ENCODE assay signal across 8 mouse cellular contexts in the genomic region with DNA sequence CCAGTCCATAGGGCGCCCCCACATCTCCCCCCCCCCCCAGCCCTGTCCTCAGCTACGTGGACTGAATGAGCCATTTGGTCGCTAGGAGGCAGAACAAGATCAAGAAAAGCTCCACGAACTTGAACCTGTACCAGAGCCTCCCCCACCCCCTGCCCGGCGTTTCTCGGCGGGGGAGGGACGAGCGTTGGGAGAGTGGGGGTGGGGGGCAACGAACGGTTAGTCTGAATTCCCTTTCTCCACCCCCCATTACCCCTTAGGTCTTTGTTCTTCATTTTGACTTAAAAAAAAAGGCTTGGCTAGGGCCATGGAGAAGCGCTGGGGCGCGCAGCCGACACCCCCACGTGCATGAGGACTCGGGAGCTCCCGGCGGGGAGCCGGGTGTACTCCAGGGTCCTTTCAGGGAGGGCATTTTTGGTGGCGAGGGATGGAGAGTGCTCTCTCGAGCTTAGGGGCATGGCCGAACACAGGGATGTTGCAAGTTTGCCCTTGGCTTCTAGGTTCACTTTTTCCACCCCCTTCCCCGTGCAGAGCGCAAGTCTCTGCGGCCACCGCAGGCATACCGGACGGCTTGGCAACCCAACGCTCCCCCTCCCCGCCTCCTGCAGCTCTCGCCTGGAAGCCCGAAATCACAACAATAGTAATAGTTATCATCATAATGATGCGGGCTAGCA. TPM values are rescaled to one million over a fixed set of nuclear protein-coding genes. Genes with fewer than 3 reads are reported as not detected.
DNase-seq lines count a peak whose midpoint lies in the region; ATAC-seq and TF ChIP-seq lines count a peak whose summit lies in the region.

No protein-coding gene starts in this region.

- H3K27ac ChIP-seq in macrophage = no peak overlapping the region

- under 1% methylated on average over 35 of the region's 35 CpGs for WGBS in macrophage (ENCODE audit: missing documents)

- H3K4me3 ChIP-seq in E14TG2a.4 (replicated peaks; ENCODE audit: low read length) (peak overlapping the region; percentile 79), macrophage (ENCODE audit: inconsistent target) (peak overlapping the region; percentile 28)

- no peaks in the 10 kb centered on the region for H3K9me3 ChIP-seq in E14TG2a.4 (ENCODE audit: low read length)

- peaks cover 69% of the 10 kb centered on the region for H3K27me3 ChIP-seq in E14TG2a.4 (ENCODE audit: insufficient read depth, low read length)

- peaks cover 60% of the 10 kb centered on the region for H3K4me1 ChIP-seq in E14TG2a.4 (replicated peaks; ENCODE audit: low read depth, low read length)

- TF ChIP-seq CTCF in E14TG2a.4 (conservative IDR thresholded peaks at IDR 0.05; ENCODE audit: low read length) = no peak

- peak; percentile 31 to 56 for DNase-seq in adrenal gland, adult 18-20 months (ENCODE audit: low spot score in 2 of 2)
- DNase-seq in heart, postnatal 4 days = peak; percentile 74
- DNase-seq in layer of hippocampus, postnatal 36 days = peak; percentile 68 to 73
- DNase-seq in retina, postnatal 1 day = peak; percentile 88
- no peak for DNase-seq in urinary bladder, postnatal 4 days (ENCODE audit: low spot score in 2 of 2)

- peak; percentile 24; the same call in 1 of the 2 replicates for ATAC-seq in erythroblast, adult 5-6 weeks (replicated peaks; ENCODE audit: low FRiP score, poor library complexity, severe bottlenecking)

- H3K79me2 ChIP-seq in macrophage (ENCODE audit: inconsistent target) = no peaks in the 10 kb centered on the region

- peaks cover 4% of the 10 kb centered on the region; the same call in 1 of the 2 replicates for H3K36me3 ChIP-seq in E14TG2a.4 (ENCODE audit: insufficient read depth, low read length)
- H3K36me3 ChIP-seq in macrophage (ENCODE audit: inconsistent target) = no peaks in the 10 kb centered on the region

RNA-seq across cellular contexts. Expression of a gene that starts 3.3 kb away (rescaled TPM):
- total RNA-seq in adrenal gland, adult 18-20 months (2021) = 1 to 10 TPM; 3.2 to 3.8 TPM
- 11.1 and 25.5 TPM in 2 replicates for total RNA-seq in erythroblast, adult 5-6 weeks (2015; ENCODE audit: low replicate concordance)
- 4.9 and 10.2 TPM in 2 replicates for total RNA-seq in erythroblast, adult 5-6 weeks (2017; ENCODE audit: low replicate concordance)
- total RNA-seq in heart, postnatal 4 days (2021) = 10 to 100 TPM in 1 of 2 experiments, 1 to 10 TPM in 1; 8.4 to 10.3 TPM
- total RNA-seq in layer of hippocampus, postnatal 36 days (2021) = 100 to 1,000 TPM; 112 to 113 TPM
- total RNA-seq in macrophage (2018; cell fraction: chromatin; rRNA removed) = 1 to 10 TPM in 2 of 26 experiments, under 1 TPM in 23, not detected in 1; 0.19 to 2.5 (median 0.43) TPM
- 1 to 10 TPM in 1 of 26 experiments, under 1 TPM in 25; 0.03 to 1.0 (median 0.21) TPM for total RNA-seq in macrophage (2018; cell fraction: cytosol; rRNA removed)
- 1 to 10 TPM in 12 of 26 experiments, under 1 TPM in 14; 0.31 to 6.8 (median 0.94) TPM for total RNA-seq in macrophage (2018; cell fraction: nucleus; rRNA removed)
- polyA plus RNA-seq in macrophage (2018) = 0.05 to 0.32 TPM (median 0.10 TPM) in 3 replicates

RNA-seq across cellular contexts. Expression of a gene that starts 6.3 kb away (rescaled TPM):
- total RNA-seq in adrenal gland, adult 18-20 months (2021) = not detected
- not detected in 2 replicates for total RNA-seq in erythroblast, adult 5-6 weeks (2015; ENCODE audit: low replicate concordance)
- total RNA-seq in erythroblast, adult 5-6 weeks (2017; ENCODE audit: low replicate concordance) = 4.0 TPM in 1 of 2 replicates, not detected in the other
- total RNA-seq in heart, postnatal 4 days (2021) = not detected
- 1 to 10 TPM; 1.4 to 1.6 TPM for total RNA-seq in layer of hippocampus, postnatal 36 days (2021)
- not detected for total RNA-seq in macrophage (2018; cell fraction: chromatin; rRNA removed)
- total RNA-seq in macrophage (2018; cell fraction: cytosol; rRNA removed) = not detected
- total RNA-seq in macrophage (2018; cell fraction: nucleus; rRNA removed) = not detected
- not detected in 3 replicates for polyA plus RNA-seq in macrophage (2018)

Comparison
In these comparisons a context has a peak if more than half of its experiments do, and no peak if none do; other contexts are left out.
1. DNase-seq: peak in adrenal gland, adult 18-20 months (2 of 2), heart, postnatal 4 days (single experiment), layer of hippocampus, postnatal 36 days (2 of 2) and retina, postnatal 1 day (single experiment); none in urinary bladder, postnatal 4 days (0 of 2).
2. RNA of a gene that starts 3.3 kb away (total RNA-seq): 112 to 113 TPM in layer of hippocampus, postnatal 36 days; 4.9 to 25.5 TPM in erythroblast, adult 5-6 weeks, 8.4 to 10.3 TPM in heart, postnatal 4 days and 3.2 to 3.8 TPM in adrenal gland, adult 18-20 months; every median in the first group is over 4 times any median in the second.